Mouse (Mus musculus) ovary, postnatal 36 days (tissue): Measurements from ENCODE around the gene Khnyn.
A peak's percentile ranks its signal among the peaks of the same experiment; 100 is the strongest.

ENCODE experiments used
- DNase-seq: peaks from one replicate; pipeline ENCODE4 v3.0.0; 2022; ENCODE audit warnings: low spot score, mixed read lengths

Gene Khnyn

GRCm38 (mm10) chr14:55884713-55885113 lies at the start of gene Khnyn:
Gene Khnyn, plus strand, starts transcription at chr14:55884947.
- DNase-seq, result peak; percentile 93

DNA sequence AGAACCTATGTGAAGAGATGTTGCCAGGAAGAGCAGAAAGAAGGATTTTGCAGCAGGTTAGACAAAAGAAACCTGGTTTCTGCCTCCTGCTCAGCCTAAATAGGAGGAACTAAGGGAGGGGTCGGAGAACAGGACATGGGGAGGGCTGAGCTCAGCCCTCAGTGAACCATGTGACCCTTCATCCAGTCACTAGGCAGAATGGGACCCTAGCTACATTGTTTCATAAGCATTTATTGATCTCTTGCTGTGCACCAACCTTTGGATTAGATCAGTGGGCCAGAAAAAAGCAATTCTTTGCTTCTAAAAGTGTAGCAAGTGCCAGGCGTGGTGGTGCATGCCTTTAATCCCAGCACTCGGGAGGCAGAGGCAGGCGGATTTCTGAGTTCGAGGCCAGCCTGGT lies 46.4 kb upstream of the Khnyn start:
- no peak for DNase-seq

DNA sequence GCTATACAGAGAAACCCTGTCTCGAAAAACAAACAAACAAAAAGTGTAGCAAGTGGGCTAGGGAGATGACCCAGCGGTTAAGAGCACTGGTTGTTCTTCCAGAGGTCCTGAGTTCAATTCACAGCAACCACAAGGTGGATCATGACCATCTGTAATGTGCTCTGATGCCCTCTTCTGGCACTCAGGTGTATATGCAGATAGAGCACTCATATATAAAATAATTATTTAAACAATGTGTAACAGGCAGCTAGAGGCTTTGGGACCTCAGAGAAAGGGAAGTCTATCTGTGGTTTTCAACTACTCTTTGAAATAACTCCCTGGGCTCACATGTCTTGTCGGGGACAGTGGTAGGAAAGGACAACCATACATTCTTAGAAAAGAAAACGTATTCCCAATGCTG lies 46.0 kb upstream of the Khnyn start:
- DNase-seq, result no peak

GRCm38 (mm10) chr14:55840853-55841366 lies 43.8 kb upstream of the Khnyn start:
- no peak for DNase-seq

- no peak for DNase-seq
Observed at GRCm38 (mm10) chr14:55842794-55843193, 42.0 kb upstream of the Khnyn start.

DNA sequence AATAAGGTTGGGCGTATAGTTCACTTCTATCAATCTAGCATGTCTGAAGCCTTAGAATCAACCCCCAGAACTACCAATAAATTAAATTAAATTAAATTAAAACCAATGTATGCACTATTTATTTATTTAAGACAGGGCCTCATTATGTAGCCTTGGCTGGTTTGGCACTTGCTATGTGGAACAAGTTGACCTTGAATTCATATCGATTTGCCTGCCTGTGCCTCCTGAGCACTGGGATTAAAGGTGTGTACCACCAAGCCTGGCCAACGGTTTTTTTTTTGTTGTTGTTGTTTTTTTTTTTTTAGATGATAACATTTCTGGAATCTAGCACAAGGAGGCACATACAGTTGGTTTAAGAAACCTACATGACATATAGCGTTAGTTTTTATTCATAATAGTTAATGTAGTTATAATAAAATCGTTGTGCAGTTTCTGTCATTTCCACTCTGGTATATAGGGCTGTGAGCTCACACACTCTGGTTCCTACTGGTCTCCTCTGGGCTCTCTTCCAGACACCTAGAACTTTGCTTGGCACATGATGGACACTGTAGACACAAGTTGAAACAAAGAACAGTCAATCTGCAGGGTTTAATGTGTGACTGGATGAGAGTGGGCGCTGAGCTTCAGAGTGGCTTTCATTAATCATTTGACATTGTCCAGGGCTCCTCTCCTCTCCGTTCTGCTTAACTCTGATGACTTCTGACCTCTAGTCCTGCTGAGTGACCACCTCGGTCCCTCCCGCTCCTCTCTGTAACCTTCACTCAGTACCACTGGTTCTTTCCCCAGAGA lies 39.0 kb upstream of the Khnyn start:
- no peak for DNase-seq

DNA sequence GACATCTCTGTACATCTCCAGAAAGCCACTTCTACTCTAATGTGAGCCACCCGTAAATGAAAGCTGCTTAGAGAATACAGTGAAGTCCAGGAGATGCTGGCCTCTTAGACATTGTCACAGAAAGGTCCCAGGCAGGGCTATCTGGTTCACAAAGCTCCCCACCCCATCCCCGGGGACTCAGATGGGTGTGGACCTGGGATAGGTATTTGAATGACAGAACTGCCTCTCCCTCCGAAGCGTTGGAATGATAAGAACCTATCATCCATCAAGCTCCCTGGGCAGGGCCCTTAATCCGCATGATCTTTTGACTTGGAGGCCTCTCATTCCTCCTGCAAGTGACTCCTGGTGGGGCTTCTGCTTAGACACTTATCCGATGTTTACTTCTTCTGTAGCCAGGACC lies 33.9 kb upstream of the Khnyn start:
- no peak for DNase-seq

GRCm38 (mm10) chr14:55852646-55853551 lies 31.8 kb upstream of the Khnyn start:
- no peak for DNase-seq

DNA sequence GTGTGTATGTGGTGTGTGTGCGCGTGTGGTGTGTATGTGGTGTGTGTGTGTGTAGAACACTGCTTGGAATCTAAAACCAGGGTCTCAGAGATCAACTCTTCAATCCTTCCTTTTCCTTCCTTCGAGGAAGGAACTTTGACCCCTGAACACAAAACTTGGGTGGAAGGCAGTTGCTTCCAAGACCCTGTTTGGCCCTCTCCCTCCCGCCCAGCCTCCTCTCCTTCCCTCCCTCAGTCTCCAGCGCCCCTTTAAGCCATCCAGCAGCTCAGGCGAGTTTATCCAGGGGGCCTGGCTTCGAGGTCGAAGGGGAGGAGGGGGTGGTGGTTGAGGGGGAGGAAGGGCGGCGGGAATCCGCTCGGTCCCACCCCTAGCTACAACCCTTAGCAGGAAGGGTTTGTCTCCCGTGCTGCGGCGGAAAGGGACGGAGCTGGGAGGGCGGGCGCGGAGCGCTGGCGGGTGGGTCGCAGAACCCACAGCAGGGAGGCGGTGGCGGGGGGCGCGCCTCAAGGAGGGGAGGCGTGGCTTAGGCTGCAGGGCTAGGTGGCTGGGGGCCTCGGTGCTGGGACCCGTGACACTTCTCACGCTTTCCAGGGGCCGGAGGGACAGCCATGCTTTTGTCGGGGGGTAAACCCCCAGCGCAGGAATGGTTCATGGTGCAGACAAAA lies 31.0 kb upstream of the Khnyn start, which contains the start of gene Nynrin:
TSS of gene Nynrin (plus strand) at position 390 of the 665 bp plus-strand sequence.
- peak; percentile 74 for DNase-seq

DNA sequence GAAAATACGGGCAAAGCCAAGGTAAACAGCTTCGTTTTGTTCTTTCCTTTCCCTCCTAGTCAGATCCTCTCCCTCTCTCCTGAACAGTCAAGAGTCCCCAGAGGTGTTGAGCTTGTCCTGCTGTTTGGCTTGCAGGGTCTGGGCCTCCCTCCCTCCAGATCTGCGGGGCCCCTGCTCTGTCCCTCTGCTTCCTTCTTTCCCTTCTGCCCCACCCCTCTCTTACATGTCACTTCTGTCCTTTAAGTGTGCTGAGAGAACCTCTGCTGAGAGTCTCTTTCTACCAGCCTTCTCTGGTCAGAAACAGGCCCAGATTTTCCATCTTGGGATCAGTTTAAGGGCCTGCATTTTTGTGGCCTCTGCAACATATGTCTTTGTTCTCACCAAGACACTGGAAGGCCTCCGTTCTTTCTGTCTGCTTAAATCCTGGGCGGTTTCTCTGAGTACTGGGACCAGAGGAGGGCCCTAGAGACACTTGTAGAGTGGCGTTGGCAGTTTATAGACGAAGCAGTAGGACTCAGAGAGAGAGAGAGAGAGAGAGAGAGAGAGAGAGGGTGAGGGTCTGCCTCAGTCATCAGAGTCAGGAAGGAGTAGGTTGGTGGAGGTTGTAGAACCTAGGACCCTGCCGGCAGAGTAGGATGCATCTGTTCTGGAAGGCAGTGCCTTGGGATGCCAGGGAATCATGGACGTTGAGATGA lies 30.2 kb upstream of the Khnyn start:
- no peak for DNase-seq

DNA sequence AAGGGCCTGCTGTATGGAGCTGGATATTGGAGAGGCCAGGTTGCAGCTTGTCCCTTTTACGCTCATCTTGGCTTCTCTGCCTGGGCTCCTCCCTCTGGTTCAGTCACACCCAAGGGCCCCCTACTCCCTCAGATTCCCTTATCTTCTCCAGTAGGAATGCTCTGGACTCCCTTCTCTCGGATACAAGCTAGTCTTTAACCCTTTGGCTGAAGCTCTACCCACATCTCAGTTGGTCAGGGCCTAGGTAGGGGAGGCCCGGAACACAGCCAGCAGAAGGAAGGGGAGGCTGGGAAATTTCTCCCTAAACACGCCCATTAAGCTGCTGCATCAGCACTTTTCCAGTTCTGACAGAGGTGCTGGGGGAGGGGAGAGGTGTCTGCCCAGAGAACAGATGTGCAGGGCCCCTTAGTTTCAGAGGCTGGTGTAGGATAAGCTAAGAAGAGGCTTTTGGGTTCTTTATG lies 29.6 kb upstream of the Khnyn start:
- DNase-seq, result peak; percentile 31

- no peak for DNase-seq
Observed at GRCm38 (mm10) chr14:55857588-55857987, 27.2 kb upstream of the Khnyn start.

- no peak for DNase-seq
Observed at GRCm38 (mm10) chr14:55862186-55862585, 22.6 kb upstream of the Khnyn start.

DNA sequence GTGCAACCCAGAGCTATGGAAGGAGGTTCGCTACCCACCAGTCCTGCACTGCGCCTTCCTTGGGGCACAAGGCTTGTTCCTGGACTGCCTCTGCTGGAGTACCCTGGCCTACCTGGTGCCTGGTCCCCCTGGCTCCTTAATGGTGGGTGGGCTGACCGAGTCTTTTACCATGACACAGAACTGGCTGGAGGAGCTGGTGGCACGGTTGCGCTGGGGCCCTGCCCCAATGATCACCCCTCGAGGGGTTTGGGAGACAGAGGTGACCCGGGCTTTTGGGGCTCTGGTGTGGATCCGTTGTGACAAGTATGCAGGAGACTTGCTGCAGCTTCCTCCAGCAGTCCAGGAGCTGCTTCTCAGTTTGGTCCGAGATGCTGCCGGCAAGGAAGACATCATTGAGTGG lies 21.8 kb upstream of the Khnyn start:
- no peak for DNase-seq

GRCm38 (mm10) chr14:55863773-55864172 lies 21.0 kb upstream of the Khnyn start:
- peak; percentile 69 for DNase-seq

- peak; percentile 49 for DNase-seq
Observed at GRCm38 (mm10) chr14:55866962-55867361, 17.8 kb upstream of the Khnyn start.

DNA sequence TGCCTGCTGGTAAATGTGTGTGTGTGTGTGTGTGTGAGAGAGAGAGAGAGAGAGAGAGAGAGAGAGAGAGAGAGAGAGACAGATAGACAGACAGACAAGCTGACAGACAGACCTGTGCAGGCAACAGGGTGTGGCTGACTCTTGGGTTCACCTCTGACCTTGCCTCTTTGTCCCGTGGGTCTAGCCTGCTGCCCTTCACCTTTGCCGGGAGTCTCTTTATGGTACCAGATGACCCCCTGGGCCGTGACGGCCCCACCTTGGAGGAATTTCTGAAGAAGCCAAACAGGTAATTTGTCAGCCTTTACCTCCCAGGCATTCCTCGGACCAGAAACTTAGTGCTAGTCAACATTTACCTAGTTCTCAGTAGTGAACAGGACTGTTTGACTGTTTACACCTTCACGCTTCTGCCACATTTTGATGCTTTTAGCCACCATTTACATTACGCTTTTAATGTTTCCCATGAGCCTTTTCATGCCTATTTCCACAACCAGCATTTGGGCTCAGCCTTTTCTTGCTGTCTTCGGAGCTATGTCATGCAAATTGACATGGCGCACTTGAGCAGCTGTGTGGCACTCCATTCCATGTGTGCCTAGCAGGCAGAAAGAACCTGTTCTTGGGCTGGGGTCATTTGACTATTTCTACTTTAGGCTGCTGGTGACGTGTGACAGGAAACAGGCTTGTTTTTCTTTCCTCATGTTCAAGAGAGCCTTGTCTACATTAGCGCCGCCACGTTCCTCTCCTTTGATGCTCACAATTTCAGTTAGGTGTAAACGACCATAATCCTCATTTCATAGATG lies 16.3 kb upstream of the Khnyn start:
- DNase-seq, result no peak

DNA sequence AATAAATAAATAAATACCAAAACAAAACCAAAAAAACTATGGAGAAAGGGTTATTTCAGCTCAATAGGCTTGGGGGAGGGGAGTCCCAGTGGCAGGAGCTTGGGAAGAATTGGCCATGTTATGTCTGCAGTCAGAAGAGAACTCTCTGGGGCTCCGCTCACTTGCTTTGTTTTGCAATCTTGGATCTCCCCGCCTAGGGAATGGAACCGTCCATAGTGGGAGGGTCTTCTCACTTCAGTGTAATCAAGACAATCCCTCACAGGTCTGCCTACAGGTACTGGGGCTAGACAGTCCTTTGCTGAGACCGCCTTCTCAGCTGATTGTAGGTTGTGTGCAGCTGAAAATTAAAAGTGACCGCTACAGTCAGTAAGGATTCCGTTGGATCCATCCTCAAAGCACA lies 15.2 kb upstream of the Khnyn start:
- DNase-seq, result no peak

DNA sequence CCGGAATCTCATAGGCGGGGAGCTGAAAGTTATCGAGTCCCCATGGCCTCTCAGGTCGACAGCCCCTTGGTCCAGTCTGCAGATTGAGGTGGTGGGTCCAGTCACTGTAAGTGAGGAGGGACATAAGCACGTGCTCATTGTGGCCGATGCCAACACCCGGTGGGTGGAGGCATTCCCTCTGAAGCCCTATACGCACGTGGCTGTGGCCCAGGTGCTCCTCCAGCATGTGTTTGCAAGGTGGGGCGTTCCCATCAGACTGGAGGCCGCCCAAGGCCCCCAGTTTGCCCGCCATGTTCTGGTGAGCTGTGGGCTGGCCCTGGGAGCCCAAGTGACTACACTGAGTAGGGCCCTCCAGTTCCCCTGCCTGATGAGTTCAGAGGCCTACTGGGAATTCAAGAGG lies 12.7 kb upstream of the Khnyn start:
- DNase-seq, result no peak

DNA sequence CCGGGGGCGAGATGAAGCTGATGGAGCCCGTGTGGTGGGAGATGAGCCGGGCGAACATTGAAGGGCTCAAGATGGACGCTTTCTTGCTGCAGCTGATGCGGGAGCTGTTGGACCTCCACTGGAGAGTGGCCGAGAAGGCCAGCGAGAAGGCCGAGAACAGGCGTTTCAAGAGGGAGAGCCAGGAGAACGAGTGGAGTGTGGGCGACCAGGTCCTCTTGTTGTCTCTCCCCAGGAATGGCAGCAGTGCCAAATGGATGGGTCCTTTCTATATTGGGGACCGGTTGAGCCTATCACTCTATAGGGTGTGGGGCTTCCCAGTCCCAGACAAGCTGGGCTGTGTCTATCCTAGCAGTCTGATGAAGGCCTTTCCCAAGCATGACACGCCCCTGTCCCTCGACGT lies 12.2 kb upstream of the Khnyn start:
- no peak for DNase-seq

- no peak for DNase-seq
Observed at GRCm38 (mm10) chr14:55873242-55873713, 11.5 kb upstream of the Khnyn start.
